Mouse (Mus musculus): ENCODE results near the gene Gadl1.

Gene Gadl1

GRCm38 (mm10) chr9:115909155-115909554 is at the start of gene Gadl1:
TSS of gene Gadl1 (plus strand) at chr9:115909455.
- ATAC-seq (ENCODE audit: insufficient number of reproducible peaks, low FRiP score, low TSS enrichment) = no peak

- ATAC-seq (ENCODE audit: insufficient number of reproducible peaks, low FRiP score, low TSS enrichment) = no peak
These were observed 46.5 kb upstream of the Gadl1 start for GRCm38 (mm10) chr9:115862802-115863201.

- no peak for ATAC-seq (ENCODE audit: insufficient number of reproducible peaks, low FRiP score, low TSS enrichment)
These were observed 45.9 kb upstream of the Gadl1 start for GRCm38 (mm10) chr9:115863326-115863725.

- ATAC-seq (ENCODE audit: insufficient number of reproducible peaks, low FRiP score, low TSS enrichment) = no peak
These were observed 42.0 kb upstream of the Gadl1 start for GRCm38 (mm10) chr9:115867277-115867676.

GRCm38 (mm10) chr9:115870168-115870567 is 39.1 kb upstream of the Gadl1 start:
- ATAC-seq (ENCODE audit: insufficient number of reproducible peaks, low FRiP score, low TSS enrichment) = no peak

GRCm38 (mm10) chr9:115870640-115871039 is 38.6 kb upstream of the Gadl1 start:
- no peak for ATAC-seq (ENCODE audit: insufficient number of reproducible peaks, low FRiP score, low TSS enrichment)

- no peak for ATAC-seq (ENCODE audit: insufficient number of reproducible peaks, low FRiP score, low TSS enrichment)
These were observed 28.8 kb upstream of the Gadl1 start for GRCm38 (mm10) chr9:115880500-115880899.

- no peak for ATAC-seq (ENCODE audit: insufficient number of reproducible peaks, low FRiP score, low TSS enrichment)
These were observed 28.1 kb upstream of the Gadl1 start for GRCm38 (mm10) chr9:115881137-115881536.

- no peak for ATAC-seq (ENCODE audit: insufficient number of reproducible peaks, low FRiP score, low TSS enrichment)
These were observed 26.5 kb upstream of the Gadl1 start for GRCm38 (mm10) chr9:115882627-115883200.

GRCm38 (mm10) chr9:115883413-115883812 is 25.8 kb upstream of the Gadl1 start:
- no peak for ATAC-seq (ENCODE audit: insufficient number of reproducible peaks, low FRiP score, low TSS enrichment)

GRCm38 (mm10) chr9:115887571-115887970 is 21.7 kb upstream of the Gadl1 start:
- ATAC-seq (ENCODE audit: insufficient number of reproducible peaks, low FRiP score, low TSS enrichment) = no peak

GRCm38 (mm10) chr9:115893131-115893530 is 16.1 kb upstream of the Gadl1 start:
- no peak for ATAC-seq (ENCODE audit: insufficient number of reproducible peaks, low FRiP score, low TSS enrichment)

GRCm38 (mm10) chr9:115893947-115894346 is 15.3 kb upstream of the Gadl1 start:
- ATAC-seq (ENCODE audit: insufficient number of reproducible peaks, low FRiP score, low TSS enrichment) = no peak

GRCm38 (mm10) chr9:115908325-115908724 is 930 bp upstream of the Gadl1 start:
- 0 out of 2 replicates have a peak, but pooled peaks have one; percentile 36 for ATAC-seq (ENCODE audit: insufficient number of reproducible peaks, low FRiP score, low TSS enrichment)

- no peak for ATAC-seq (ENCODE audit: insufficient number of reproducible peaks, low FRiP score, low TSS enrichment)
These were observed 4.8 kb downstream of the Gadl1 start for GRCm38 (mm10) chr9:115914006-115914405.

- ATAC-seq (ENCODE audit: insufficient number of reproducible peaks, low FRiP score, low TSS enrichment) = no peak
These were observed 6.5 kb downstream of the Gadl1 start for GRCm38 (mm10) chr9:115915586-115916270.

GRCm38 (mm10) chr9:115919736-115920135 is 10.5 kb downstream of the Gadl1 start:
- no peak for ATAC-seq (ENCODE audit: insufficient number of reproducible peaks, low FRiP score, low TSS enrichment)

GRCm38 (mm10) chr9:115922662-115923061 is 13.4 kb downstream of the Gadl1 start:
- no peak for ATAC-seq (ENCODE audit: insufficient number of reproducible peaks, low FRiP score, low TSS enrichment)

GRCm38 (mm10) chr9:115924094-115924493 is 14.8 kb downstream of the Gadl1 start:
- no peak for ATAC-seq (ENCODE audit: insufficient number of reproducible peaks, low FRiP score, low TSS enrichment)

GRCm38 (mm10) chr9:115931803-115932202 is 22.5 kb downstream of the Gadl1 start:
- ATAC-seq (ENCODE audit: insufficient number of reproducible peaks, low FRiP score, low TSS enrichment) = no peak

GRCm38 (mm10) chr9:115932741-115933140 is 23.5 kb downstream of the Gadl1 start:
- no peak for ATAC-seq (ENCODE audit: insufficient number of reproducible peaks, low FRiP score, low TSS enrichment)

Data from cerebellum, adult (tissue).